Mouse (Mus musculus) neural tube, embryonic 11.5 days (tissue): Measurements from ENCODE around the gene Ak7. TPM values are rescaled to one million over a fixed set of nuclear protein-coding genes. Genes with fewer than 3 reads are reported as not detected.
A peak's percentile ranks its signal among the peaks of the same experiment; 100 is the strongest.

Experiments
- ATAC-seq: fragments of 200-750 bp; cut with Nextera tagmentation; 2 replicates; pipeline ENCODE4 v1.8.0; 2017; ENCODE audit warnings: moderate number of reproducible peaks, mild to moderate bottlenecking, moderate TSS enrichment, moderate library complexity; ENCODE audit not compliant: insufficient read depth, low FRiP score, low TSS enrichment
- DNase-seq: peaks from one replicate; pipeline ENCODE4 v3.0.0-alpha.2; 2015; ENCODE audit warnings: low spot score
- H3K27ac ChIP-seq: fragments of 300-500 bp; sonication (generic); 2 replicates; pipeline ENCODE4 v1.5.1; 2014; ENCODE audit warnings: low read depth, mild to moderate bottlenecking, low read length
- H3K27me3 ChIP-seq: fragments of 300-500 bp; sonication (generic); 2 replicates; pipeline ENCODE4 v1.6.1; 2014; ENCODE audit warnings: mild to moderate bottlenecking, low read length, mixed read lengths; ENCODE audit not compliant: control insufficient read depth, insufficient read depth
- H3K36me3 ChIP-seq: fragments of 300-500 bp; sonication (generic); 2 replicates; pipeline ENCODE4 v1.6.1; 2014; ENCODE audit warnings: mild to moderate bottlenecking, low read length, moderate library complexity, mixed read lengths; ENCODE audit not compliant: control insufficient read depth, insufficient read depth
- H3K4me1 ChIP-seq: fragments of 300-500 bp; sonication (generic); 2 replicates; pipeline ENCODE4 v1.6.1; 2014; ENCODE audit warnings: low read length, mixed read lengths; ENCODE audit not compliant: control insufficient read depth, insufficient read depth
- H3K4me2 ChIP-seq: fragments of 300-500 bp; sonication (generic); 2 replicates; pipeline ENCODE4 v1.6.1; 2014; ENCODE audit warnings: low read depth, mild to moderate bottlenecking, moderate library complexity
- H3K4me3 ChIP-seq: fragments of 300-500 bp; sonication (generic); 2 replicates; pipeline ENCODE4 v1.5.1; 2014; ENCODE audit warnings: low read depth, low read length
- H3K9ac ChIP-seq: fragments of 300-500 bp; sonication (generic); 2 replicates; pipeline ENCODE4 v1.6.1; 2014; ENCODE audit warnings: mild to moderate bottlenecking, low read length
- H3K9me3 ChIP-seq: fragments of 300-500 bp; sonication (generic); 2 replicates; pipeline ENCODE4 v1.6.1; 2016; ENCODE audit warnings: low read length; ENCODE audit not compliant: control insufficient read depth
- WGBS: fragments of 180-500 bp; shearing (Covaris S2); extraction: QIAGEN DNeasy Blood & Tissue Kit; methylation state at CpG from one replicate; pipeline ENCODE4 v1.1.7; 2014; 5-methylcytosine and 5-hydroxymethylcytosine counted together
- polyA plus RNA-seq: library from polyadenylated mRNA; unstranded; fragments of >200 nt; fragmentation: Nextera tagmentation; extraction: Ambion mirVana; gene quantifications from 2 replicates; pipeline ENCODE4 v1.2.1, GENCODE M21; 2014

Gene Ak7
- 0.07 and 0.12 TPM in 2 replicates for polyA plus RNA-seq

GRCm38 (mm10) chr12:105705799-105706487 is at the start of gene Ak7:
Ak7 (plus strand) TSS chr12:105705976.
- no peak within 1 kb of the TSS for H3K4me3 ChIP-seq
- DNase-seq (peak; percentile 76), ATAC-seq (no peak)
- no peaks in the 10 kb centered on the region for H3K27me3 ChIP-seq
- no peaks in the 10 kb centered on the region for H3K9me3 ChIP-seq
- peak within 1 kb of the TSS; percentile 29; the same call in 1 of the 2 replicates for H3K4me2 ChIP-seq
- H3K27ac ChIP-seq: no peak within 1 kb of the TSS
- peaks cover 7% of the 10 kb centered on the region for H3K4me1 ChIP-seq
- no peak within 1 kb of the TSS; the same call in 1 of the 2 replicates for H3K9ac ChIP-seq
- WGBS: 11% methylated on average over 22 of the region's 22 CpGs
- no peaks in the 10 kb centered on the region for H3K36me3 ChIP-seq

- ATAC-seq (no peak), DNase-seq (no peak)
- H3K9me3 ChIP-seq: no peaks in the 10 kb centered on the region
- H3K27me3 ChIP-seq: no peaks in the 10 kb centered on the region
- H3K27ac ChIP-seq: no peak overlapping the region
- no peak overlapping the region for H3K4me2 ChIP-seq
- H3K4me1 ChIP-seq: no peaks in the 10 kb centered on the region
- H3K36me3 ChIP-seq: 0 out of 2 replicates have a peak, but pooled peaks cover 2% of the 10 kb centered on the region
- H3K4me3 ChIP-seq: no peak overlapping the region
- H3K9ac ChIP-seq: no peak overlapping the region
- WGBS: 91% methylated on average over 8 of the region's 8 CpGs
These were observed 29.5 kb upstream of the Ak7 start for GRCm38 (mm10) chr12:105676274-105676673.

- no peaks in the 10 kb centered on the region; the same call in 1 of the 2 replicates for H3K4me1 ChIP-seq
- no peaks in the 10 kb centered on the region for H3K9me3 ChIP-seq
- ATAC-seq: no peak
- H3K36me3 ChIP-seq: 0 out of 2 replicates have a peak, but pooled peaks cover 1% of the 10 kb centered on the region
- H3K9ac ChIP-seq: no peak overlapping the region
- H3K27me3 ChIP-seq: no peaks in the 10 kb centered on the region
- 89% methylated on average over 7 of the region's 7 CpGs for WGBS
- H3K27ac ChIP-seq: no peak overlapping the region
- no peak for DNase-seq
- no peak overlapping the region for H3K4me3 ChIP-seq
- no peak overlapping the region for H3K4me2 ChIP-seq
These were observed 27.6 kb upstream of the Ak7 start for GRCm38 (mm10) chr12:105678211-105678610.

GRCm38 (mm10) chr12:105678762-105679161 is 27.0 kb upstream of the Ak7 start:
- Histone ChIP-seq H3K36me3 (no peaks in the 10 kb centered on the region), H3K4me1 (peaks cover 5% of the 10 kb centered on the region; the same call in 1 of the 2 replicates), H3K27ac (no peak overlapping the region), H3K27me3 (no peaks in the 10 kb centered on the region), H3K4me3 (no peak overlapping the region), H3K9me3 (no peaks in the 10 kb centered on the region), H3K9ac (no peak overlapping the region), H3K4me2 (no peak overlapping the region)
- ATAC-seq (no peak), DNase-seq (no peak)
- WGBS: 93% methylated on average over 3 of the region's 3 CpGs

- WGBS: under 1% methylated on average over 41 of the region's 41 CpGs
- peak; percentile 55 for DNase-seq
- no peaks in the 10 kb centered on the region; the same call in 1 of the 2 replicates for H3K36me3 ChIP-seq
These were observed 21.6 kb upstream of the Ak7 start, which contains the start of gene Gskip for GRCm38 (mm10) chr12:105683933-105684901. Gskip (plus strand) TSS chr12:105684829.

GRCm38 (mm10) chr12:105685001-105685691 is 20.6 kb upstream of the Ak7 start, which contains the start of gene Atg2b:
Atg2b (minus strand) TSS chr12:105685211.
- H3K4me1 ChIP-seq: peaks cover 18% of the 10 kb centered on the region; the same call in 1 of the 2 replicates
- ATAC-seq (peak; percentile 91), DNase-seq (peak; percentile 98)
- H3K27me3 ChIP-seq: no peaks in the 10 kb centered on the region
- no peaks in the 10 kb centered on the region for H3K9me3 ChIP-seq
- H3K4me2 ChIP-seq: peak within 1 kb of the TSS; percentile 87
- 0% methylated on average over 71 of the region's 73 CpGs for WGBS
- no peaks in the 10 kb centered on the region; the same call in 1 of the 2 replicates for H3K36me3 ChIP-seq
- peak within 1 kb of the TSS; percentile 87 for H3K9ac ChIP-seq
- H3K27ac ChIP-seq: peak within 1 kb of the TSS; percentile 88
- peak within 1 kb of the TSS; percentile 94 for H3K4me3 ChIP-seq

More at GRCm38 (mm10) chr12:105683933-105684901, 21.6 kb upstream of the Ak7 start, which contains the start of gene Gskip:
- Histone ChIP-seq H3K9me3 (no peaks in the 10 kb centered on the region), H3K4me1 (peaks cover 18% of the 10 kb centered on the region; the same call in 1 of the 2 replicates), H3K27me3 (no peaks in the 10 kb centered on the region), H3K4me3 (peak within 1 kb of the TSS; percentile 94), H3K9ac (peak within 1 kb of the TSS; percentile 87), H3K27ac (peak within 1 kb of the TSS; percentile 88), H3K4me2 (peak within 1 kb of the TSS; percentile 87)
- peak; percentile 54 for ATAC-seq

GRCm38 (mm10) chr12:105686791-105687190 is 19.0 kb upstream of the Ak7 start:
- no peaks in the 10 kb centered on the region; the same call in 1 of the 2 replicates for H3K36me3 ChIP-seq
- no peak overlapping the region for H3K27ac ChIP-seq
- DNase-seq: no peak
- no peak overlapping the region; the same call in 1 of the 2 replicates for H3K4me2 ChIP-seq
- WGBS: 96% methylated on average over 3 of the region's 3 CpGs
- H3K9me3 ChIP-seq: no peaks in the 10 kb centered on the region
- no peak for ATAC-seq
- 0 out of 2 replicates have a peak overlapping the region, but pooled peaks have one; percentile 94 for H3K4me3 ChIP-seq
- peaks cover 18% of the 10 kb centered on the region; the same call in 1 of the 2 replicates for H3K4me1 ChIP-seq
- H3K9ac ChIP-seq: no peak overlapping the region
- H3K27me3 ChIP-seq: no peaks in the 10 kb centered on the region

GRCm38 (mm10) chr12:105687416-105687815 is 18.4 kb upstream of the Ak7 start:
- 87% methylated on average over 4 of the region's 4 CpGs for WGBS
- H3K9me3 ChIP-seq: no peaks in the 10 kb centered on the region

More at GRCm38 (mm10) chr12:105687416-105687815, 18.4 kb upstream of the Ak7 start:
- Histone ChIP-seq H3K36me3 (no peaks in the 10 kb centered on the region; the same call in 1 of the 2 replicates), H3K27me3 (no peaks in the 10 kb centered on the region), H3K4me1 (peaks cover 18% of the 10 kb centered on the region; the same call in 1 of the 2 replicates), H3K4me3 (no peak overlapping the region), H3K27ac (no peak overlapping the region), H3K9ac (no peak overlapping the region), H3K4me2 (no peak overlapping the region)
- no peak for DNase-seq
- no peak for ATAC-seq
